Mouse (Mus musculus): ENCODE results near the gene Eif3a. TPM values are rescaled to one million over a fixed set of nuclear protein-coding genes. Genes with fewer than 3 reads are reported as not detected.
A peak's percentile ranks its signal among the peaks of the same experiment; 100 is the strongest.

The Eif3a gene
- polyA plus RNA-seq (2015; fragmentation: Nextera tagmentation; extraction: Ambion mirVana): 101 and 107 TPM in 2 replicates

GRCm38 (mm10) chr19:60790551-60791161 lies at the start of gene Eif3a:
Eif3a (minus strand) TSS chr19:60790658.
- H3K27me3 ChIP-seq: no peaks in the 10 kb centered on the region
- WGBS: under 1% methylated on average over 57 of the region's 57 CpGs
- H3K4me2 ChIP-seq: peak within 1 kb of the TSS; percentile 60
- no peaks in the 10 kb centered on the region for H3K36me3 ChIP-seq
- peak within 1 kb of the TSS; percentile 85 for H3K4me3 ChIP-seq
- no peaks in the 10 kb centered on the region for H3K9me3 ChIP-seq
- H3K27ac ChIP-seq (replicated peaks): peak within 1 kb of the TSS; percentile 97
- H3K4me1 ChIP-seq (replicated peaks): peaks cover 31% of the 10 kb centered on the region
- peak; percentile 97 for ATAC-seq (ENCODE audit: low FRiP score, low read depth)
- H3K9ac ChIP-seq: peak within 1 kb of the TSS; percentile 82

- Histone ChIP-seq H3K9me3 (no peaks in the 10 kb centered on the region), H3K27me3 (no peaks in the 10 kb centered on the region), H3K9ac (no peak overlapping the region), H3K36me3 (peaks cover 61% of the 10 kb centered on the region), H3K4me1 (replicated peaks) (no peaks in the 10 kb centered on the region), H3K4me2 (no peak overlapping the region), H3K27ac (replicated peaks) (no peak overlapping the region), H3K4me3 (no peak overlapping the region)
- ATAC-seq (ENCODE audit: low FRiP score, low read depth): no peak
- WGBS: 83% methylated on average over 1 of the region's 1 CpGs
Observed at GRCm38 (mm10) chr19:60837747-60838146, 47.3 kb upstream of the Eif3a start.

GRCm38 (mm10) chr19:60818677-60819076 lies 28.2 kb upstream of the Eif3a start:
- Histone ChIP-seq H3K9ac (no peak overlapping the region), H3K27me3 (no peaks in the 10 kb centered on the region), H3K4me2 (no peak overlapping the region), H3K9me3 (no peaks in the 10 kb centered on the region), H3K27ac (replicated peaks) (no peak overlapping the region), H3K4me3 (no peak overlapping the region), H3K4me1 (replicated peaks) (no peaks in the 10 kb centered on the region), H3K36me3 (peaks cover 52% of the 10 kb centered on the region)
- ATAC-seq (ENCODE audit: low FRiP score, low read depth): no peak
- 93% methylated on average over 6 of the region's 6 CpGs for WGBS

- no peak overlapping the region for H3K4me3 ChIP-seq
- no peak overlapping the region for H3K9ac ChIP-seq
- WGBS: 98% methylated on average over 6 of the region's 6 CpGs
- peaks cover 10% of the 10 kb centered on the region; the same call in 1 of the 2 replicates for H3K36me3 ChIP-seq
- no peak overlapping the region for H3K27ac ChIP-seq (replicated peaks)
- H3K4me2 ChIP-seq: no peak overlapping the region
- ATAC-seq (ENCODE audit: low FRiP score, low read depth): no peak
- peaks cover 14% of the 10 kb centered on the region for H3K4me1 ChIP-seq (replicated peaks)
- no peaks in the 10 kb centered on the region for H3K27me3 ChIP-seq
- no peaks in the 10 kb centered on the region for H3K9me3 ChIP-seq
Observed at GRCm38 (mm10) chr19:60813133-60813532, 22.7 kb upstream of the Eif3a start.

GRCm38 (mm10) chr19:60812036-60812389 lies 21.6 kb upstream of the Eif3a start:
- 0 out of 2 replicates have a peak, but pooled peaks have one; percentile 2 for ATAC-seq (ENCODE audit: low FRiP score, low read depth)
- H3K4me3 ChIP-seq: peak overlapping the region; percentile 83
- WGBS: 16% methylated on average over 10 of the region's 10 CpGs
- H3K4me1 ChIP-seq (replicated peaks): peaks cover 14% of the 10 kb centered on the region
- H3K4me2 ChIP-seq: peak overlapping the region; percentile 58
- peak overlapping the region; percentile 82; the same call in 1 of the 2 replicates for H3K27ac ChIP-seq (replicated peaks)
- peaks cover 9% of the 10 kb centered on the region; the same call in 1 of the 2 replicates for H3K36me3 ChIP-seq
- peak overlapping the region; percentile 84 for H3K9ac ChIP-seq
- H3K27me3 ChIP-seq: no peaks in the 10 kb centered on the region
- no peaks in the 10 kb centered on the region for H3K9me3 ChIP-seq

GRCm38 (mm10) chr19:60811098-60812035 lies 20.9 kb upstream of the Eif3a start, which contains the start of gene Fam45a:
Fam45a (plus strand) TSS chr19:60811585.
- 2% methylated on average over 41 of the region's 45 CpGs for WGBS
- H3K27me3 ChIP-seq: no peaks in the 10 kb centered on the region

GRCm38 (mm10) chr19:60809927-60810326 lies 19.5 kb upstream of the Eif3a start:
- Histone ChIP-seq H3K27me3 (no peaks in the 10 kb centered on the region), H3K4me2 (no peak overlapping the region), H3K4me3 (no peak overlapping the region), H3K36me3 (0 out of 2 replicates have a peak, but pooled peaks cover 3% of the 10 kb centered on the region), H3K9me3 (no peaks in the 10 kb centered on the region), H3K9ac (no peak overlapping the region), H3K27ac (replicated peaks) (no peak overlapping the region), H3K4me1 (replicated peaks) (peaks cover 14% of the 10 kb centered on the region)
- WGBS: 98% methylated on average over 2 of the region's 2 CpGs
- ATAC-seq (ENCODE audit: low FRiP score, low read depth): no peak

More at GRCm38 (mm10) chr19:60811098-60812035, 20.9 kb upstream of the Eif3a start, which contains the start of gene Fam45a:
- H3K9ac ChIP-seq: peak within 1 kb of the TSS; percentile 84
- peak within 1 kb of the TSS; percentile 83 for H3K4me3 ChIP-seq
- peak; percentile 99 for ATAC-seq (ENCODE audit: low FRiP score, low read depth)
- peak within 1 kb of the TSS; percentile 82 for H3K27ac ChIP-seq (replicated peaks)
- H3K36me3 ChIP-seq: 0 out of 2 replicates have a peak, but pooled peaks cover 5% of the 10 kb centered on the region
- no peaks in the 10 kb centered on the region for H3K9me3 ChIP-seq
- H3K4me1 ChIP-seq (replicated peaks): peaks cover 14% of the 10 kb centered on the region
- peak within 1 kb of the TSS; percentile 58 for H3K4me2 ChIP-seq

- no peak overlapping the region for H3K4me3 ChIP-seq
- 77% methylated on average over 2 of the region's 2 CpGs for WGBS
- no peak overlapping the region for H3K27ac ChIP-seq (replicated peaks)
- H3K36me3 ChIP-seq: no peaks in the 10 kb centered on the region
- no peak overlapping the region for H3K4me2 ChIP-seq
- H3K9me3 ChIP-seq: no peaks in the 10 kb centered on the region
- no peaks in the 10 kb centered on the region for H3K27me3 ChIP-seq
- ATAC-seq (ENCODE audit: low FRiP score, low read depth): no peak
- H3K4me1 ChIP-seq (replicated peaks): no peaks in the 10 kb centered on the region
- H3K9ac ChIP-seq: no peak overlapping the region
Observed at GRCm38 (mm10) chr19:60804903-60805302, 14.4 kb upstream of the Eif3a start.

GRCm38 (mm10) chr19:60799867-60800569 lies 9.6 kb upstream of the Eif3a start:
- 85% methylated on average over 7 of the region's 7 CpGs for WGBS
- H3K9ac ChIP-seq: no peak overlapping the region
- no peak overlapping the region for H3K4me2 ChIP-seq
- H3K27ac ChIP-seq (replicated peaks): no peak overlapping the region
- no peaks in the 10 kb centered on the region for H3K9me3 ChIP-seq
- no peaks in the 10 kb centered on the region for H3K36me3 ChIP-seq
- no peak for ATAC-seq (ENCODE audit: low FRiP score, low read depth)
- no peak overlapping the region for H3K4me3 ChIP-seq
- H3K27me3 ChIP-seq: no peaks in the 10 kb centered on the region
- no peaks in the 10 kb centered on the region for H3K4me1 ChIP-seq (replicated peaks)

GRCm38 (mm10) chr19:60797415-60797814 lies 7.0 kb upstream of the Eif3a start:
- Histone ChIP-seq H3K9me3 (no peaks in the 10 kb centered on the region), H3K4me2 (no peak overlapping the region), H3K27me3 (no peaks in the 10 kb centered on the region), H3K4me1 (replicated peaks) (no peaks in the 10 kb centered on the region), H3K9ac (no peak overlapping the region), H3K36me3 (no peaks in the 10 kb centered on the region), H3K4me3 (no peak overlapping the region), H3K27ac (replicated peaks) (no peak overlapping the region)
- ATAC-seq (ENCODE audit: low FRiP score, low read depth): no peak
- 95% methylated on average over 2 of the region's 2 CpGs for WGBS

- Histone ChIP-seq H3K36me3 (no peaks in the 10 kb centered on the region), H3K27ac (replicated peaks) (no peak overlapping the region), H3K4me2 (no peak overlapping the region), H3K27me3 (no peaks in the 10 kb centered on the region), H3K9me3 (no peaks in the 10 kb centered on the region), H3K4me1 (replicated peaks) (no peaks in the 10 kb centered on the region; the same call in 1 of the 2 replicates), H3K9ac (no peak overlapping the region), H3K4me3 (no peak overlapping the region)
- 88% methylated on average over 2 of the region's 2 CpGs for WGBS
- ATAC-seq (ENCODE audit: low FRiP score, low read depth): no peak
Observed at GRCm38 (mm10) chr19:60795244-60795643, 4.8 kb upstream of the Eif3a start.

Data from hindbrain, embryonic 15.5 days (tissue).